Mouse (Mus musculus) naive thymus-derived CD4-positive, alpha-beta T cell, adult 2 months (primary cell): ENCODE results near the gene Cyyr1.
"Not testable (repeated sequence)": the region's sequence is repeated elsewhere in the genome, so short reads cannot be mapped to it uniquely, and the experiment has no call there.

Source experiments
- DNase-seq: peaks from one replicate; pipeline ENCODE4 v3.0.0-alpha.2; 2011; ENCODE audit warnings: low read depth

The Cyyr1 gene

GRCm38 (mm10) chr16:85553297-85553696 is at the start of gene Cyyr1:
Gene Cyyr1, minus strand, starts transcription at chr16:85553397.
- DNase-seq = not testable (repeated sequence)

GRCm38 (mm10) chr16:85588844-85589243 is 35.6 kb upstream of the Cyyr1 start:
- DNase-seq = no peak

- no peak for DNase-seq
Measured at GRCm38 (mm10) chr16:85587573-85588226, 34.5 kb upstream of the Cyyr1 start.

GRCm38 (mm10) chr16:85566474-85566873 is 13.3 kb upstream of the Cyyr1 start:
- no peak for DNase-seq

- DNase-seq = no peak
Measured at GRCm38 (mm10) chr16:85553838-85554237, 641 bp upstream of the Cyyr1 start.

- DNase-seq = not testable (repeated sequence)
Measured at GRCm38 (mm10) chr16:85551976-85552375, 1.2 kb downstream of the Cyyr1 start.

- no peak for DNase-seq
Measured at GRCm38 (mm10) chr16:85549971-85550567, 3.1 kb downstream of the Cyyr1 start.

- DNase-seq = no peak
Measured at GRCm38 (mm10) chr16:85546519-85546918, 6.7 kb downstream of the Cyyr1 start.

GRCm38 (mm10) chr16:85541676-85542273 is 11.4 kb downstream of the Cyyr1 start:
- no peak for DNase-seq

- no peak for DNase-seq
Measured at GRCm38 (mm10) chr16:85541023-85541422, 12.2 kb downstream of the Cyyr1 start.

GRCm38 (mm10) chr16:85538367-85538766 is 14.8 kb downstream of the Cyyr1 start:
- no peak for DNase-seq

GRCm38 (mm10) chr16:85536075-85536474 is 17.1 kb downstream of the Cyyr1 start:
- DNase-seq = no peak

GRCm38 (mm10) chr16:85527743-85528620 is 25.2 kb downstream of the Cyyr1 start:
- no peak for DNase-seq

GRCm38 (mm10) chr16:85524589-85524988 is 28.6 kb downstream of the Cyyr1 start:
- no peak for DNase-seq

GRCm38 (mm10) chr16:85507264-85507663 is 45.9 kb downstream of the Cyyr1 start:
- no peak for DNase-seq

GRCm38 (mm10) chr16:85505108-85505507 is 48.1 kb downstream of the Cyyr1 start:
- DNase-seq = no peak

GRCm38 (mm10) chr16:85503416-85503815 is 49.8 kb downstream of the Cyyr1 start:
- no peak for DNase-seq

GRCm38 (mm10) chr16:85495837-85496236 is 57.4 kb downstream of the Cyyr1 start:
- DNase-seq = no peak

GRCm38 (mm10) chr16:85488105-85488607 is 65.0 kb downstream of the Cyyr1 start:
- DNase-seq = no peak

GRCm38 (mm10) chr16:85487266-85487665 is 65.9 kb downstream of the Cyyr1 start:
- DNase-seq = no peak

- no peak for DNase-seq
Measured at GRCm38 (mm10) chr16:85484557-85484956, 68.6 kb downstream of the Cyyr1 start.

- DNase-seq = no peak
Measured at GRCm38 (mm10) chr16:85474552-85475071, 78.6 kb downstream of the Cyyr1 start.
